Mouse (Mus musculus) monocyte, adult 5-6 weeks (primary cell): Measurements from ENCODE around the gene Sypl2. TPM values are rescaled to one million over a fixed set of nuclear protein-coding genes. Genes with fewer than 3 reads are reported as not detected.
"Not testable (repeated sequence)": the region's sequence is repeated elsewhere in the genome, so short reads cannot be mapped to it uniquely, and the experiment has no call there.

ENCODE experiments used
- ATAC-seq: fragments of 153-309, 156-312 bp; replicated peaks from 2 replicates; pipeline ENCODE4 v1.8.0; 2017; ENCODE audit warnings: mild to moderate bottlenecking; ENCODE audit not compliant: low TSS enrichment, insufficient number of reproducible peaks, severe bottlenecking, poor library complexity, low FRiP score
- total RNA-seq: library from RNA; stranded (forward); fragments of 200-1000, 200-491, 200-594 nt; gene quantifications from 3 replicates; pipeline ENCODE4 v1.2.3, GENCODE M21; 2017

The Sypl2 gene
- not detected in 3 replicates for total RNA-seq

- ATAC-seq: 0 out of 2 replicates have a peak, but pooled peaks have one; percentile 22
Measured at GRCm38 (mm10) chr3:108226558-108227350, at the start of gene Sypl2. Gene Sypl2, minus strand, starts transcription at chr3:108226648.

GRCm38 (mm10) chr3:108259319-108259718 is 32.9 kb upstream of the Sypl2 start:
- no peak for ATAC-seq

GRCm38 (mm10) chr3:108257831-108258500 is 31.5 kb upstream of the Sypl2 start:
- no peak for ATAC-seq

GRCm38 (mm10) chr3:108256719-108257637 is 30.5 kb upstream of the Sypl2 start, which contains the start of gene Psma5:
Gene Psma5, plus strand, starts transcription at chr3:108256926.
- ATAC-seq: peak; percentile 99

- ATAC-seq: no peak
Measured at GRCm38 (mm10) chr3:108246857-108247256, 20.4 kb upstream of the Sypl2 start.

GRCm38 (mm10) chr3:108241243-108241839 is 14.9 kb upstream of the Sypl2 start:
- ATAC-seq: no peak

- not testable (repeated sequence) for ATAC-seq
Measured at GRCm38 (mm10) chr3:108237474-108238102, 11.1 kb upstream of the Sypl2 start.

GRCm38 (mm10) chr3:108231646-108232045 is 5.2 kb upstream of the Sypl2 start:
- no peak for ATAC-seq

DNA sequence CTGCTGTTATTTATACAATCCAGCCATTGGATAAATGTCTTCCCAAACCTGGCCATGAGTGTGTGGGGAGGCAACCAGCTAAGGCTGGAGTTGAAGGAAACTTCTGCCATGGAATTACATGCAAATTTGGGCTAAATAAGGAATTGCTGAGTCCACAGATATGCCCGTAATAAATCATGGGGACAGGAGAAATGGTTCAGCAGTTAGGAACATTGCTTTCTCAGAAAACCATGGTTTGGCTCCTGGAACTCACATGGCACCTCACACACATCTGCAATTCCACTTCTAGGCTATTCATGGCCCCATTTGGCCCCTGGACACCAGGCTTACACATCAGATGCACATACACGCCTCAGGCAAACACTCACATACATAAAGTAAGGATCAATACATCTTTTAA is 1.1 kb upstream of the Sypl2 start:
- no peak for ATAC-seq

DNA sequence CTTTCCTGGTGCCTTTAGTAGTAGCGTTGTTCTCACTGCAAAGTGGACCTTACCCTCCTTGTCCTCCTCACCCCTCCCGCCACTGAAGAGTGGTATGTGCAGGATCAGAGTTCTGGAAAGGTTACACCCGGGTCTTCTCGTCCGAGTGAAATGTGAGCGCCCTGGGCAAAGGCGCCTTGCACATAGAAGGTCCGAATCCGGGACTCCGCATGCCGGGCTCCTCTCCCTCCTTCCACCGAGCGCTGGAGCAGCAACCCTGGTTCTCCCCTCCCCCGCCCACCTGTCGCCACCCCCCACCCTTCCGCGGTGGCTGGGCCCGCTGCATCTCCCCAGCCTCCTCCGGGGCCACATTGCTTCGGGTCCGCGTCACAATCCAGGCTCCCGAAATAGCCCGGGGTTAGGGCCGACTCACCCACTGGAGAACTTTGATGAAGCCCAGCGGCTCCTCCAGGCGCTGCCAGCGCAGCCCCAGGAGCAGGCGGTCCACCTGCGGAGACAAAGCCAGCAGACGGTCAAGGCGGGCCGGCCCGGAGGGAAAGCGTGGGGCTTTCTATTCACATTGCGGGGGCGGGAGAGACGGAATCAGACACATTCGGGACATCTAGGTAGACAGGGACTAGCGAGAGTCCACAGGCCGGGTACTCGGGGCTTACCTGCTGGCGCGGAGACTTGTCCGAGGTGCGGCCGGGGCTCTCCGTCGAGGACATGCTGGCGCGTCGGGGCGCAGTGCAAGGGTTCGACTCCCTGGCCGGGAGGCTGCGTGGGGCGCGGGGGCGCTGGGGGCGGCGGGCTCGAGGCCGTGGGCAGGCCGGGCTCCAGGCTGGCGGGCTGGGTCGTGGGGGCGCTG is 514 bp downstream of the Sypl2 start:
- no peak for ATAC-seq

DNA sequence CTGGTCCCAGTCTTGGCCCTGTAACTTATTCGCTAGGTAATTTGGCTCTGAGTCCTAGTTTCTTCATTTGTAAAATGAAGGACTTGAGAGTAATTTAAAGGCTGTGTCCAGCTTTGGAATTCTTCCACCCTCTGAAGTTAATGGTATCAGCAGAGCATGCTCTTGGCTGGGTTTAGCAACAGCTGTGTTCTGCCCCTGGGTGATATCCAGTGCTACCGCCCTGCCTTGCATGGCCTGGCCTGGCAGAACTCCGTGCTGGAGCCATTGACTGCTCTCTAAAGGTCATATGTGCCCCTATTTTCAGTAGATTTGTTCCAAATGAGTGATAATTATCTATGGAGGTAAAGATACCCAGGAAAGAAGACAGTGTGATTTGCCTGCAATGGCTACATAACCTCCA is 5.8 kb downstream of the Sypl2 start:
- ATAC-seq: no peak

GRCm38 (mm10) chr3:108214734-108215133 is 11.7 kb downstream of the Sypl2 start:
- no peak for ATAC-seq

DNA sequence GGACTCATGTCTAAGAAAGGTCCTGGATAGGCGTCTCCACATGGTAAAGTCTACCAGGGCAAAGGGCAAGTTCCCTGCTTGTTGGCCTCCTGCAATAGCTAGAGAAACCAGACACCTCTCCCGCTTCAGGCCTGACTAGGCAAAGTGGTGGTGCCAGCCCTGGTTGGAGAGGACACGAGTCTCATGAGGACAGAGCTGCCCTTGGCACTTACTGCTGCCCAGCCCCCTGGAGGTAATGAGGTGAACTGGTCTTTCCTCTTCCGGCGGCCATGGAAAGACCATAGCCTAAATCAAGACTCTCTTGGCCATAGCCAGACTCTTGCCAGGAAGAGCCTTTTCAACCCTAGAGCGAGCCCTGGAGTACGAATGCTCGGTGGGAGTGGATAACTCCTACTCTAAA is 14.0 kb downstream of the Sypl2 start:
- ATAC-seq: no peak

DNA sequence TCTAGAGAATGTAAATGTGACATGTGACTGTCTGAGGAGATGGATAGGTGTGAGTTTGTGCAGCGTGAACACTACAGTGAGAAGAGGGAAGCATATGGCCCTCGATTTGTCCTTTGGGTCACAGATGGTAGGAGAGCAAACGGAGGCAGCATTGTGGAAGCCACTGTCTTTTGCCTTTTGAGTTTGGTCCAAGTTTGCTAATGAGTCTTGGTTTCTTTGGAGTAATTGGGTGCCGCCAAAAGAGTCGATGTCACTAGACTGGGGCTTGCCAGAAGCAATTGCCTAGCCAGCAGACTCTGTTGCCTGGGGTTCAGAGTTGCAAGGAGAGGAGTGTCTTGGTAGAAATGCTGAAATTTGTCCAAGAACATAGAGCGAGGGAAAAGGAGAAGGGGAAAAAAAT is 14.6 kb downstream of the Sypl2 start:
- ATAC-seq: no peak

DNA sequence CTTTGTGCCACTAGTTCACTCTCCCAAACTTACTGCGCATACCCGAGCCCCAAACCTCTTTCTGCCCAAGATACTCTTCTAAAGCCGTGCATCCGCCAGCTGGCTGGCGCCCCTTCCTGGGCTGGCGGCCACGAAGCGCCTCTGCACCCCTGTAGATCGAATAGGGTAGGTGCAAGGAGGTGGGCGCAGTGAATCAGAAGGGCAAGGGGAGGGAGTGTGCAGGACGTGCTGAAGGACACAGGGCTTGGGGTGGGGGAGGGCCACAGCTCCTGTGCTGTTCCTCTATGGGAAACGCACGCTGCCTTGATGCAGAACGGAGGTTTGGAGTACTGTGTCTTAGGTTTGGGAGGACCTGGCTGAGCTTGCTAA is 15.7 kb downstream of the Sypl2 start, which contains the start of gene Atxn7l2:
Gene Atxn7l2, minus strand, starts transcription at position 164 of the 369 bp plus-strand sequence.
- peak; percentile 24 for ATAC-seq

- peak; percentile 92 for ATAC-seq
Measured at GRCm38 (mm10) chr3:108209946-108210770, 16.3 kb downstream of the Sypl2 start.

- ATAC-seq: no peak
Measured at GRCm38 (mm10) chr3:108209536-108209935, 16.9 kb downstream of the Sypl2 start.
